Mouse (Mus musculus) spleen, adult 2 months (tissue): ENCODE measurements around the gene Tspan11.

Experiments
- CTCF ChIP-seq: fragments of 200-500 bp; IDR thresholded peaks from 2 replicates; pipeline ENCODE4 v1.5.1; 2011; ENCODE audit warnings: mild to moderate bottlenecking, inconsistent platforms; ENCODE audit not compliant: insufficient read depth, insufficient read length, insufficient replicate concordance; ENCODE audit errors: extremely low read depth
- POLR2A ChIP-seq: fragments of 200-500 bp; IDR thresholded peaks from 2 replicates; pipeline ENCODE4 v1.6.1; 2011; ENCODE audit warnings: low read depth, low read length, inconsistent platforms

DNA sequence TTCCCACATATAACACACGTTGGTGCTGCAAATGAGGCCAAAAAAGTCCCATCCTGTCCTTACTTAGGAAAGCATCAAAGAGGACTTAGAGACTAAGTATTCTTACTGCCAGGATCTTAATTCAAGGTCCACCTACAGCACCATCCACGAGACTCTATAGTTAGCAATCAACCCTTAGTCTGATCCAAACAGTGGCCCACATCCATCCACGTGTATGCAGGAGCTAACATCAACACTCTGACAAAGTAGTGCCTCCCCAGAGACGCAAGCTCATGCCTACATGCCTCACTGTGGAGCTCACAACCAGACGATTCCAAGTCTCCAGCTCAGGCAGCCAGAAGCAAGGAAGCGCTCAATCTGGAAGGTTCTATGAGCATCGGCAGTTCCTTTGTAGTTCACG lies 15.2 kb downstream of the Tspan11 start:
- TF ChIP-seq POLR2A: no peak
- no peak for TF ChIP-seq CTCF
